Mouse (Mus musculus): ENCODE measurements around the gene Socs4. TPM values are rescaled to one million over a fixed set of nuclear protein-coding genes. Genes with fewer than 3 reads are reported as not detected.

Gene Socs4
- polyA plus RNA-seq, 3 experiments from 2014 or later = 5.3 to 6.0 (median 6.0) TPM

Other genes with a start within 250 kb of the Socs4 start
- 1 to 10 TPM; 2.3 to 4.1 (median 3.8) TPM for gene Gch1, start 87.5 kb upstream of the Socs4 start, polyA plus RNA-seq (2017; shearing (Covaris generic))
- 10 to 100 TPM; 16.0 to 32.0 (median 17.7) TPM for gene Wdhd1, start 74 bp upstream of the Socs4 start, polyA plus RNA-seq (2017; shearing (Covaris generic))
- gene Mapk1ip1l, start 21.3 kb downstream of the Socs4 start, polyA plus RNA-seq (2017; shearing (Covaris generic)) = 10 to 100 TPM; 45.2 to 52.2 (median 49.0) TPM
- 100 to 1,000 TPM in 1 of 3 experiments, 10 to 100 TPM in 1, 1 to 10 TPM in 1; 7.1 to 195 (median 12.4) TPM for gene Lgals3, start 90.8 kb downstream of the Socs4 start, polyA plus RNA-seq (2017; shearing (Covaris generic))
- gene Dlgap5, start 141.5 kb downstream of the Socs4 start, polyA plus RNA-seq (2017; shearing (Covaris generic)) = 10 to 100 TPM in 2 of 3 experiments, 1 to 10 TPM in 1; 9.9 to 33.6 (median 14.7) TPM
- gene Fbxo34, start 173.5 kb downstream of the Socs4 start, polyA plus RNA-seq (2017; shearing (Covaris generic)) = 10 to 100 TPM in 1 of 3 experiments, 1 to 10 TPM in 2; 8.7 to 10.3 (median 9.4) TPM

Measured in inflammation-experienced regulatory T-cells, adult 6 months (primary cell).